Mouse (Mus musculus) olfactory bulb, adult 2 months (tissue): ENCODE data around the gene Trim41.

Experiments
- CTCF ChIP-seq: fragments of 200-500 bp; IDR thresholded peaks from 2 replicates; pipeline ENCODE4 v1.5.1; 2012; ENCODE audit warnings: low read depth, mild to moderate bottlenecking, low read length, moderate library complexity; ENCODE audit not compliant: insufficient read depth
- POLR2A ChIP-seq: fragments of 200-500 bp; IDR thresholded peaks from 2 replicates; pipeline ENCODE4 v1.6.1; 2012; ENCODE audit warnings: mild to moderate bottlenecking, low read depth, low read length, moderate library complexity; ENCODE audit not compliant: insufficient read depth

DNA sequence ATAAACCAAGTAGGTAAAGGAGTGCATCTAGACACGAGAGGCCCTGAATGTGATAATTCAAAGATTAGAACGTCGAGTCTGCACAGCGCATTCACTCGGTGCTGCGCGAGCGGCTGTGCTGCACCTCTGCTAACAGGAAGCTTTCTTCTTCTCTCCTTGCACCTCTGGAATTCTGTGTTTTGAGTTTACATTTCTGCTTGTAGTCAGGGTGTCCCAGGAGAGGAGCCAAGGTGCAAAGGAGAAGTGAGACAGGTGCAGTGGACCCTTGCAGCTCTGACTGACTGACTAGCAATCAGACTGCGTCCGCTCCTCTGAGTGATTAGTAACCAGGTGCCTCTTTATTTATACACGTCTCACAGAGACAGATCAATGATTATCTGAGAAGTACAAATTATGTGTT, 26.0 kb upstream of the Trim41 start:
- TF ChIP-seq CTCF = no peak
- no peak for TF ChIP-seq POLR2A
